Mouse (Mus musculus): Measurements from ENCODE around the gene Glp2r. TPM values are rescaled to one million over a fixed set of nuclear protein-coding genes. Genes with fewer than 3 reads are reported as not detected.

Glp2r gene
- polyA plus RNA-seq, 1 experiment from 2014 or later: 0.03 TPM

GRCm38 (mm10) chr11:67628522-67628921 lies 142.4 kb downstream of the Glp2r start:
- no peaks in the 10 kb centered on the region for H3K9me3 ChIP-seq (replicated peaks; ENCODE audit: control insufficient read depth, low read length)
- H3K27ac ChIP-seq (ENCODE audit: low read depth, low read length): no peak overlapping the region
- H3K27me3 ChIP-seq (ENCODE audit: control insufficient read depth, insufficient read depth, low read length): no peaks in the 10 kb centered on the region
- ATAC-seq (replicated peaks; ENCODE audit: insufficient number of reproducible peaks, low FRiP score, low TSS enrichment): no peak
- no peak overlapping the region for H3K4me3 ChIP-seq (ENCODE audit: low read depth, low read length)
- WGBS (ENCODE audit: insufficient replicate concordance): 59% methylated on average over 2 of the region's 2 CpGs
- no peak overlapping the region for H3K9ac ChIP-seq (ENCODE audit: low read depth, low read length)
- H3K36me3 ChIP-seq (ENCODE audit: control insufficient read depth, insufficient read depth, low read length): no peaks in the 10 kb centered on the region
- no peak overlapping the region for H3K4me2 ChIP-seq
- H3K4me1 ChIP-seq (ENCODE audit: control insufficient read depth, insufficient read depth, low read length): 0 out of 2 replicates have a peak, but pooled peaks cover 4% of the 10 kb centered on the region

GRCm38 (mm10) chr11:67627179-67627578 lies 143.8 kb downstream of the Glp2r start:
- no peaks in the 10 kb centered on the region for H3K9me3 ChIP-seq (replicated peaks; ENCODE audit: control insufficient read depth, low read length)
- 80% methylated on average over 7 of the region's 7 CpGs for WGBS (ENCODE audit: insufficient replicate concordance)
- H3K4me2 ChIP-seq: no peak overlapping the region
- no peak overlapping the region for H3K27ac ChIP-seq (ENCODE audit: low read depth, low read length)
- H3K9ac ChIP-seq (ENCODE audit: low read depth, low read length): no peak overlapping the region
- ATAC-seq (replicated peaks; ENCODE audit: insufficient number of reproducible peaks, low FRiP score, low TSS enrichment): no peak
- no peaks in the 10 kb centered on the region for H3K27me3 ChIP-seq (ENCODE audit: control insufficient read depth, insufficient read depth, low read length)
- H3K36me3 ChIP-seq (ENCODE audit: control insufficient read depth, insufficient read depth, low read length): no peaks in the 10 kb centered on the region
- H3K4me3 ChIP-seq (ENCODE audit: low read depth, low read length): no peak overlapping the region
- H3K4me1 ChIP-seq (ENCODE audit: control insufficient read depth, insufficient read depth, low read length): 0 out of 2 replicates have a peak, but pooled peaks cover 4% of the 10 kb centered on the region

GRCm38 (mm10) chr11:67622340-67622739 lies 148.6 kb downstream of the Glp2r start:
- 78% methylated on average over 7 of the region's 7 CpGs for WGBS (ENCODE audit: insufficient replicate concordance)
- H3K27me3 ChIP-seq (ENCODE audit: control insufficient read depth, insufficient read depth, low read length): no peaks in the 10 kb centered on the region
- H3K27ac ChIP-seq (ENCODE audit: low read depth, low read length): no peak overlapping the region
- H3K4me2 ChIP-seq: no peak overlapping the region
- H3K4me3 ChIP-seq (ENCODE audit: low read depth, low read length): no peak overlapping the region
- H3K9me3 ChIP-seq (replicated peaks; ENCODE audit: control insufficient read depth, low read length): no peaks in the 10 kb centered on the region
- no peak overlapping the region for H3K9ac ChIP-seq (ENCODE audit: low read depth, low read length)
- ATAC-seq (replicated peaks; ENCODE audit: insufficient number of reproducible peaks, low FRiP score, low TSS enrichment): no peak
- H3K36me3 ChIP-seq (ENCODE audit: control insufficient read depth, insufficient read depth, low read length): no peaks in the 10 kb centered on the region
- no peaks in the 10 kb centered on the region for H3K4me1 ChIP-seq (ENCODE audit: control insufficient read depth, insufficient read depth, low read length)

- ATAC-seq (replicated peaks; ENCODE audit: insufficient number of reproducible peaks, low FRiP score, low TSS enrichment): no peak
- H3K27ac ChIP-seq (ENCODE audit: low read depth, low read length): no peak overlapping the region
- H3K9me3 ChIP-seq (replicated peaks; ENCODE audit: control insufficient read depth, low read length): no peaks in the 10 kb centered on the region
- no peaks in the 10 kb centered on the region for H3K36me3 ChIP-seq (ENCODE audit: control insufficient read depth, insufficient read depth, low read length)
- H3K4me2 ChIP-seq: no peak overlapping the region
- WGBS (ENCODE audit: insufficient replicate concordance): 81% methylated on average over 13 of the region's 13 CpGs
- H3K27me3 ChIP-seq (ENCODE audit: control insufficient read depth, insufficient read depth, low read length): no peaks in the 10 kb centered on the region
- no peaks in the 10 kb centered on the region for H3K4me1 ChIP-seq (ENCODE audit: control insufficient read depth, insufficient read depth, low read length)
- no peak overlapping the region for H3K9ac ChIP-seq (ENCODE audit: low read depth, low read length)
- H3K4me3 ChIP-seq (ENCODE audit: low read depth, low read length): no peak overlapping the region
Measured at GRCm38 (mm10) chr11:67616557-67617239, 154.3 kb downstream of the Glp2r start.

- Histone ChIP-seq H3K4me3 (ENCODE audit: low read depth, low read length) (no peak overlapping the region), H3K9ac (ENCODE audit: low read depth, low read length) (no peak overlapping the region), H3K4me2 (no peak overlapping the region), H3K36me3 (ENCODE audit: control insufficient read depth, insufficient read depth, low read length) (no peaks in the 10 kb centered on the region), H3K27me3 (ENCODE audit: control insufficient read depth, insufficient read depth, low read length) (no peaks in the 10 kb centered on the region), H3K27ac (ENCODE audit: low read depth, low read length) (no peak overlapping the region), H3K9me3 (replicated peaks; ENCODE audit: control insufficient read depth, low read length) (no peaks in the 10 kb centered on the region), H3K4me1 (ENCODE audit: control insufficient read depth, insufficient read depth, low read length) (no peaks in the 10 kb centered on the region)
- WGBS (ENCODE audit: insufficient replicate concordance): 78% methylated on average over 9 of the region's 9 CpGs
- no peak for ATAC-seq (replicated peaks; ENCODE audit: insufficient number of reproducible peaks, low FRiP score, low TSS enrichment)
Measured at GRCm38 (mm10) chr11:67612158-67612839, 158.7 kb downstream of the Glp2r start.

Other genes with a start within 250 kb of the Glp2r start
- gene Rcvrn, start 75.8 kb downstream of the Glp2r start, polyA plus RNA-seq (2014; fragmentation: Nextera tagmentation; extraction: Ambion mirVana): not detected in 2 replicates
- gene Gsg1l2, start 3.5 kb upstream of the Glp2r start, polyA plus RNA-seq (2014; fragmentation: Nextera tagmentation; extraction: Ambion mirVana): not detected in 2 replicates
- 0.39 and 0.86 TPM in 2 replicates for gene Dhrs7c, start 27.0 kb upstream of the Glp2r start, polyA plus RNA-seq (2014; fragmentation: Nextera tagmentation; extraction: Ambion mirVana)
- 0.24 TPM in 2 replicates for gene Usp43, start 151.0 kb upstream of the Glp2r start, polyA plus RNA-seq (2014; fragmentation: Nextera tagmentation; extraction: Ambion mirVana)
- 0.57 TPM in 1 of 2 replicates, not detected in the other for gene Cfap52, start 194.5 kb upstream of the Glp2r start, polyA plus RNA-seq (2014; fragmentation: Nextera tagmentation; extraction: Ambion mirVana)
- 59.2 and 60.9 TPM in 2 replicates for gene Stx8, start 195.0 kb upstream of the Glp2r start, polyA plus RNA-seq (2014; fragmentation: Nextera tagmentation; extraction: Ambion mirVana)

Measured in heart, embryonic 11.5 days (tissue).